Comparison of ENCODE assay signal across 8 mouse cellular contexts in the genomic region with DNA sequence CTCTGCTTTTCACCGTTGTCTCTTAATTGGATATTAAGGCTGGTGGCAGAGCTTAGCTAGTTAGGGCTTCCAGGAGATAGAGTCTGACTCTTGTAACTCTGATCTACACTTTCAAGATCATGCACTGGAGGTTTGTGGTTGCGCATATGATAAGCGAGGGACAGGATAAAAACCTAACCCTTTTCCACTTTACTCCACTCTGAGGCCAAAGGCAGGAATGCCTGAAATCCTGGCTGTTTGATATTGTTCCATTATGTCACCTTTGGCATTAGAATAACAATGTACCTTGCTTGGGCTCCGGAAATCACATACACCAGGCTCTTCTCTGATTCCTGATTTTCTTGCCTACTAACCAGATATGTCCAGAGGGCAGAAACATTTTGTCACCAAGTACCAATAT. TPM values are rescaled to one million over a fixed set of nuclear protein-coding genes. Genes with fewer than 3 reads are reported as not detected.
DNase-seq lines count a peak whose midpoint lies in the region; ATAC-seq and TF ChIP-seq lines count a peak whose summit lies in the region.

No protein-coding gene starts in this region.

- no peak overlapping the region for H3K9ac ChIP-seq in heart, embryonic 16.5 days (ENCODE audit: low read length)
- peak overlapping the region; percentile 27; the same call in 1 of the 2 replicates for H3K9ac ChIP-seq in midbrain, embryonic 11.5 days (ENCODE audit: low read length)

- intact Hi-C loops in heart, postnatal 10 days (cut with DNase I), result loop anchor here (10.0 kb wide), 1 partner anchor 987 kb away; a partner anchor contains a TSS
- intact Hi-C loops in heart, postnatal 14 days (cut with DNase I), result loop anchor here (10.0 kb wide), 2 partner anchors 123 to 167 kb away; a partner anchor contains a TSS

- no peaks in the 10 kb centered on the region for H3K36me3 ChIP-seq in heart, embryonic 16.5 days (ENCODE audit: control insufficient read depth, insufficient read depth)
- no peaks in the 10 kb centered on the region for H3K36me3 ChIP-seq in hindbrain, embryonic 10.5 days
- H3K36me3 ChIP-seq in midbrain, embryonic 11.5 days (ENCODE audit: control insufficient read depth, insufficient read depth, low read length), result no peaks in the 10 kb centered on the region

- DNase-seq in heart, postnatal 10 days, result no peak
- DNase-seq in brain, embryonic 14.5 days (ENCODE audit: low read depth), result peak; percentile 49
- DNase-seq in hindbrain, embryonic 10.5 days (ENCODE audit: low spot score), result no peak
- DNase-seq in midbrain, embryonic 11.5 days (ENCODE audit: low spot score, missing footprints), result peak; percentile 84
- DNase-seq in heart, postnatal 14 days, result no peak
- DNase-seq in urinary bladder, postnatal 10 days (ENCODE audit: low spot score), result no peak

- WGBS in heart, embryonic 16.5 days, result 55% methylated on average over 4 of the region's 4 CpGs
- whole genome bisulfite sequencing in hindbrain, embryonic 10.5 days, result 64% methylated on average over 4 of the region's 4 CpGs
- 61% methylated on average over 4 of the region's 4 CpGs for WGBS in midbrain, embryonic 11.5 days

- no peak overlapping the region for H3K27ac ChIP-seq in heart, embryonic 16.5 days (ENCODE audit: low read length)
- H3K27ac ChIP-seq in hindbrain, embryonic 10.5 days, result peak overlapping the region; percentile 99
- peak overlapping the region; percentile 94; the same call in 1 of the 2 replicates for H3K27ac ChIP-seq in midbrain, embryonic 11.5 days (ENCODE audit: low read depth, low read length)

- no peak for ATAC-seq in heart, embryonic 16.5 days (replicated peaks; ENCODE audit: extremely low read depth, insufficient read depth, low FRiP score)
- ATAC-seq in midbrain, embryonic 11.5 days (ENCODE audit: low FRiP score), result no peak
- no peak for ATAC-seq in megakaryocyte progenitor cell, adult 5-6 weeks (replicated peaks; ENCODE audit: poor library complexity)

- no peak for TF ChIP-seq CTCF in brain, embryonic 14.5 days (IDR thresholded peaks at IDR 0.05; ENCODE audit: borderline replicate concordance, extremely low read depth, insufficient read depth, insufficient read length)

- H3K27me3 ChIP-seq in heart, embryonic 16.5 days (ENCODE audit: control insufficient read depth, insufficient read depth, low read length), result no peaks in the 10 kb centered on the region
- H3K27me3 ChIP-seq in hindbrain, embryonic 10.5 days (ENCODE audit: insufficient read depth, poor library complexity, severe bottlenecking), result no peaks in the 10 kb centered on the region
- no peaks in the 10 kb centered on the region for H3K27me3 ChIP-seq in midbrain, embryonic 11.5 days (ENCODE audit: control insufficient read depth, insufficient read depth, low read length)

- TF ChIP-seq POLR2A in brain, embryonic 14.5 days (IDR thresholded peaks at IDR 0.05; ENCODE audit: borderline replicate concordance, extremely low read depth, insufficient read depth, insufficient read length, poor library complexity, severe bottlenecking), result no peak

- H3K4me1 ChIP-seq in heart, embryonic 16.5 days (ENCODE audit: control insufficient read depth, insufficient read depth, low read length), result peaks cover 8% of the 10 kb centered on the region
- peaks cover 19% of the 10 kb centered on the region for H3K4me1 ChIP-seq in hindbrain, embryonic 10.5 days (replicated peaks)
- H3K4me1 ChIP-seq in midbrain, embryonic 11.5 days (ENCODE audit: control insufficient read depth, insufficient read depth, low read length), result peaks cover 6% of the 10 kb centered on the region; the same call in 1 of the 2 replicates

- H3K4me3 ChIP-seq in heart, embryonic 16.5 days (ENCODE audit: low read length), result no peak overlapping the region
- peak overlapping the region; percentile 82 for H3K4me3 ChIP-seq in hindbrain, embryonic 10.5 days
- peak overlapping the region; percentile 72; the same call in 1 of the 2 replicates for H3K4me3 ChIP-seq in midbrain, embryonic 11.5 days (ENCODE audit: low read depth, low read length)

- H3K9me3 ChIP-seq in heart, embryonic 16.5 days (replicated peaks; ENCODE audit: control insufficient read depth, low read length), result no peaks in the 10 kb centered on the region
- H3K9me3 ChIP-seq in hindbrain, embryonic 10.5 days, result no peaks in the 10 kb centered on the region
- no peaks in the 10 kb centered on the region for H3K9me3 ChIP-seq in midbrain, embryonic 11.5 days (ENCODE audit: control insufficient read depth, low read length)

- H3K4me2 ChIP-seq in heart, embryonic 16.5 days (ENCODE audit: low read depth, low read length), result peak overlapping the region; percentile 76; the same call in 1 of the 2 replicates
- H3K4me2 ChIP-seq in midbrain, embryonic 11.5 days, result peak overlapping the region; percentile 60

RNA-seq across cellular contexts. Expression of a gene that starts 0.7 kb away (rescaled TPM):
- polyA plus RNA-seq in heart, embryonic 16.5 days (2015; fragmentation: Nextera tagmentation; extraction: Ambion mirVana), result 18.7 and 18.9 TPM in 2 replicates
- 10 to 100 TPM; 19.9 to 20.5 TPM for total RNA-seq in heart, postnatal 10 days (2021)
- polyA plus RNA-seq in brain, embryonic 14.5 days (2012; rRNA removed), result 48.2 and 66.5 TPM in 2 replicates
- 35.2 and 37.2 TPM in 2 replicates for polyA plus RNA-seq in hindbrain, embryonic 10.5 days (2016; fragmentation: Nextera tagmentation; extraction: Ambion mirVana)
- polyA plus RNA-seq in midbrain, embryonic 11.5 days (2014; fragmentation: Nextera tagmentation; extraction: Ambion mirVana), result 58.4 and 59.3 TPM in 2 replicates
- total RNA-seq in megakaryocyte progenitor cell, adult 5-6 weeks (2015), result 30.8 and 41.8 TPM in 2 replicates
- 39.5 and 43.0 TPM in 2 replicates for total RNA-seq in megakaryocyte progenitor cell, adult 5-6 weeks (2017)
- 10 to 100 TPM; 13.0 to 15.2 TPM for total RNA-seq in heart, postnatal 14 days (2021)

RNA-seq across cellular contexts. Expression of a gene that starts 9.8 kb away (rescaled TPM):
- 27.8 and 29.1 TPM in 2 replicates for polyA plus RNA-seq in heart, embryonic 16.5 days (2015; fragmentation: Nextera tagmentation; extraction: Ambion mirVana)
- 10 to 100 TPM; 18.2 to 18.7 TPM for total RNA-seq in heart, postnatal 10 days (2021)
- 10.0 and 10.2 TPM in 2 replicates for polyA plus RNA-seq in brain, embryonic 14.5 days (2012; rRNA removed)
- 17.1 and 17.8 TPM in 2 replicates for polyA plus RNA-seq in hindbrain, embryonic 10.5 days (2016; fragmentation: Nextera tagmentation; extraction: Ambion mirVana)
- 15.7 and 17.9 TPM in 2 replicates for polyA plus RNA-seq in midbrain, embryonic 11.5 days (2014; fragmentation: Nextera tagmentation; extraction: Ambion mirVana)
- total RNA-seq in megakaryocyte progenitor cell, adult 5-6 weeks (2015), result 7.3 and 8.8 TPM in 2 replicates
- total RNA-seq in megakaryocyte progenitor cell, adult 5-6 weeks (2017), result 13.1 and 15.8 TPM in 2 replicates
- total RNA-seq in heart, postnatal 14 days (2021), result 10 to 100 TPM; 19.4 to 22.2 TPM

Comparison
In these comparisons a context has a peak if more than half of its experiments do, and no peak if none do; other contexts are left out.
1. DNase-seq: peak in brain, embryonic 14.5 days (single experiment) and midbrain, embryonic 11.5 days (single experiment); none in heart, postnatal 10 days (0 of 2), hindbrain, embryonic 10.5 days (single experiment), heart, postnatal 14 days (0 of 2) and urinary bladder, postnatal 10 days (single experiment).